Mouse (Mus musculus) E14TG2a.4 (cell line): Measurements from ENCODE around the gene Zfp148.

ENCODE experiments used
- H3K27me3 ChIP-seq: 2 replicates; pipeline ENCODE4 v1.6.1; 2014; ENCODE audit warnings: low read length, control low read depth; ENCODE audit not compliant: insufficient read depth
- H3K36me3 ChIP-seq: 2 replicates; pipeline ENCODE4 v1.6.1; 2014; ENCODE audit warnings: low read length, control low read depth; ENCODE audit not compliant: insufficient read depth
- H3K4me1 ChIP-seq: replicated peaks from 2 replicates; pipeline ENCODE4 v1.6.1; 2014; ENCODE audit warnings: low read depth, low read length, control low read depth
- H3K4me3 ChIP-seq: replicated peaks from 2 replicates; pipeline ENCODE4 v1.5.1; 2014; ENCODE audit warnings: mild to moderate bottlenecking, low read length
- H3K9me3 ChIP-seq: 2 replicates; pipeline ENCODE4 v1.6.1; 2014; ENCODE audit warnings: low read length, control low read depth
- CTCF ChIP-seq: conservative IDR thresholded peaks from 2 replicates; pipeline ENCODE4 v1.5.1; 2014; ENCODE audit warnings: low read length
- NANOG ChIP-seq: IDR thresholded peaks from 2 replicates; pipeline ENCODE4 v1.6.1; 2014; ENCODE audit warnings: borderline replicate concordance, low read length, mixed read lengths
- POU5F1 ChIP-seq: IDR thresholded peaks from 2 replicates; pipeline ENCODE4 v1.6.1; 2014; ENCODE audit warnings: low read length, borderline replicate concordance

The Zfp148 gene

GRCm38 (mm10) chr16:33459101-33459500, 78.5 kb downstream of the Zfp148 start:
- no peaks in the 10 kb centered on the region for H3K9me3 ChIP-seq
- H3K4me3 ChIP-seq = no peak overlapping the region
- peaks cover 24% of the 10 kb centered on the region for H3K4me1 ChIP-seq
- TF ChIP-seq CTCF = no peak
- no peak for TF ChIP-seq NANOG
- no peak for TF ChIP-seq POU5F1
- H3K36me3 ChIP-seq = peaks cover 65% of the 10 kb centered on the region
- H3K27me3 ChIP-seq = no peaks in the 10 kb centered on the region

DNA sequence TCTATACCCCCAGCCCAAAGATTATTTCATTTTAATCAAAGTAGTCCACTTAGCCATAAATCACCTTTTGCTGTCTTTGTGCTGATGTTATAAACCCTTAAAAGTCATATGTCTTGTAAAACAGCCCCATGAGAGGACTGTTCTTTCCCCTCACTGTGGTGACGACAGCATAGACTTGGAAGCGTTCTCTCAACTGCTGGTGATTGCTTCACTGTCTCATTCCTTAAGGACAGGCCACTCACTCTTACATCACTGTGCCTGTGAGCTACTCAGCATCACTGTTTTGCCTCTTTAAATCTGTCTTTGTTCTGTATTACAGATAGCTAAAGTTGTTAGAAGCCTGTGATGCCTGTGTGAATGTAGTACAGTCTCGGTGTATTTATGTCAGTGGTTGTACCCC, 80.8 kb downstream of the Zfp148 start:
- TF ChIP-seq CTCF (no peak), POU5F1 (no peak), NANOG (no peak)
- peaks cover 4% of the 10 kb centered on the region; the same call in 1 of the 2 replicates for H3K4me1 ChIP-seq
- H3K27me3 ChIP-seq = no peaks in the 10 kb centered on the region
- H3K4me3 ChIP-seq = no peak overlapping the region
- H3K9me3 ChIP-seq = no peaks in the 10 kb centered on the region
- H3K36me3 ChIP-seq = peaks cover 70% of the 10 kb centered on the region

- Histone ChIP-seq H3K9me3 (no peaks in the 10 kb centered on the region), H3K4me1 (peaks cover 12% of the 10 kb centered on the region), H3K27me3 (no peaks in the 10 kb centered on the region), H3K4me3 (no peak overlapping the region), H3K36me3 (peaks cover 56% of the 10 kb centered on the region)
- TF ChIP-seq NANOG = no peak
- no peak for TF ChIP-seq POU5F1
- no peak for TF ChIP-seq CTCF
Measured at GRCm38 (mm10) chr16:33464509-33465241, 84.0 kb downstream of the Zfp148 start.

DNA sequence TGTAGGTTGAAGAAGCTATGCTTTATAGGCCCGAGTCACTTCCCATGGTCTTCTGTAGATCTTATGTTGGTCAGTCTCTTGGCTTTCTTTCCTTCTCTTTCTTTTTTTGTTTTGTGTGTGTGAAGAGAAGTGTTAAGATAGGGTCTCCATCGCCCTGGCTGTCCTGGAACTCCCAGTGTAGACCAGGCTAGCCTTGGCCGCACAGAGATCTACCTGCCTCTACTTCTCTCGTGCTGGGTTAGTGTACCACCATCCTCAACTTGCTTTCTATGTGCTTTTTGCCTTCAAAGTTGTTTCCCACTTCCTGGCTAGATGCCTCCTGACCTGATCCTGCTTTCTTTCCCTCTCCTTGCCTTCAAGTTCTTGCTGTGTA, 84.6 kb downstream of the Zfp148 start:
- TF ChIP-seq POU5F1 (no peak), NANOG (no peak), CTCF (no peak)
- Histone ChIP-seq H3K27me3 (no peaks in the 10 kb centered on the region), H3K4me1 (peaks cover 12% of the 10 kb centered on the region), H3K9me3 (no peaks in the 10 kb centered on the region), H3K4me3 (no peak overlapping the region), H3K36me3 (peaks cover 50% of the 10 kb centered on the region)

DNA sequence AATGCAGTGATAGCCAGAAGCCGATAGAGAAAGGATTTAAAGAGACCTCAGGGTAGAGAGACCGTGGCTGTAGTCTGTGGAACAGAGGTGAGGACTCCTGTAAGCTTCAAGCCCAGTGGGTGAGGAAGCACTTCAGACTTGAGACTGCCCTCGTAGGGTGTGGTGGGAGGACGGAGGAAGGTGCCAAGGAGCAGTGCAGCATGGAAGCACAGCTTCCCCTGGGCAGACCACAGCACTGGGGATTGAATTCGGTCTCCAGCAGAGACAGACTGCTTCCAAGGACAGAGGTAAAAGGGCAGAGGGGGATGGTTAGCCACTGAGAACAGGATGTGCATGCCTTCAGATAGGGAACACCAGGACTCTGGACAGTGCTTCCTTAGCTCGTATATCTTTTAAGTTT, 86.8 kb downstream of the Zfp148 start:
- Histone ChIP-seq H3K9me3 (no peaks in the 10 kb centered on the region), H3K36me3 (peaks cover 46% of the 10 kb centered on the region), H3K27me3 (no peaks in the 10 kb centered on the region), H3K4me1 (peaks cover 12% of the 10 kb centered on the region), H3K4me3 (no peak overlapping the region; the same call in 1 of the 2 replicates)
- TF ChIP-seq CTCF = no peak
- TF ChIP-seq POU5F1 = no peak
- no peak for TF ChIP-seq NANOG

- Histone ChIP-seq H3K27me3 (no peaks in the 10 kb centered on the region), H3K36me3 (peaks cover 39% of the 10 kb centered on the region), H3K4me3 (no peak overlapping the region), H3K4me1 (peaks cover 12% of the 10 kb centered on the region), H3K9me3 (no peaks in the 10 kb centered on the region)
- TF ChIP-seq CTCF = no peak
- no peak for TF ChIP-seq NANOG
- TF ChIP-seq POU5F1 = no peak
Measured at GRCm38 (mm10) chr16:33469973-33470372, 89.3 kb downstream of the Zfp148 start.

DNA sequence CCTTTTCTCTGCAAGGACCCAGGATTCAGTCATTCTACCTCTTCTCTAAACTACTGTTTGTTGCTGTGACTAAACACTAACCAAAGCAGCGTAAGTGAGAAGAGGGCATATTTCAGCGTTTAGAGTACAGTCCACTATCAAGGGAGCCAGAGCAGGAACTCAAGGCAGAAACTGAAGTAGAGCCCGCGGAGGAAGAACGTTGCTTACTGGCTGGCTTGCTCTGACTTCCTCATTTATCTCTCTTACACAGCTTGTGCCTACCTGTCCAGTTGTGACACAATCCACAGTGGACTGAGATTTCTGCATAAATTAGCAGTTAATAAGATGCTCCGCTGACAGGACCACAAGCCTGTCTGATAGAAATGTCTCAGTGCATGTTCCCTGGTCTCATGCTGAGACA, 93.7 kb downstream of the Zfp148 start:
- no peaks in the 10 kb centered on the region for H3K9me3 ChIP-seq
- TF ChIP-seq POU5F1 (no peak), NANOG (no peak), CTCF (no peak)
- H3K36me3 ChIP-seq = peaks cover 53% of the 10 kb centered on the region
- no peak overlapping the region for H3K4me3 ChIP-seq
- no peaks in the 10 kb centered on the region for H3K27me3 ChIP-seq
- 0 out of 2 replicates have a peak, but pooled peaks cover 5% of the 10 kb centered on the region for H3K4me1 ChIP-seq

GRCm38 (mm10) chr16:33479926-33480325, 99.3 kb downstream of the Zfp148 start:
- peaks cover 14% of the 10 kb centered on the region for H3K4me1 ChIP-seq
- H3K27me3 ChIP-seq = no peaks in the 10 kb centered on the region
- H3K9me3 ChIP-seq = no peaks in the 10 kb centered on the region
- peaks cover 51% of the 10 kb centered on the region for H3K36me3 ChIP-seq
- no peak for TF ChIP-seq CTCF
- TF ChIP-seq POU5F1 = no peak
- TF ChIP-seq NANOG = no peak
- H3K4me3 ChIP-seq = no peak overlapping the region

DNA sequence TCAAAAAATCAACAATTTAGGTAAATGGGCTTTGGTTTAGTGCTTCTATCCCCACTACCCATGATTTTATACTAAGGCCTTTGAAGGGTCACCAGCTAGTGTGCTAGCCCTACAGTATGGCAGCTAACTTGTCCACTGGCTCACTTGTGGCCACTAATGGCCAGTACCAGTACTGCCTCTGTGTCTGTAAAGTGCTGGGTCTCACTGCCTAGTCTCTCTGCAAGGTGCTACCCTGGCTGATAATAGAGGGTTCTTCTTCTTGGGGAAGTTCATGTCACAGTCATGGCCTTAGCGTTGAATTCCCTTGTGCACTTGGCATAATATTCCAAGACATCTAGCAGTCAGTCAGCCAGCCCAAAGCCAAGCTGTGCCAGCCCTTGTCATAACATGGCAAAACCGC, 100.5 kb downstream of the Zfp148 start:
- TF ChIP-seq POU5F1 (no peak), CTCF (peak; percentile 57)
- H3K36me3 ChIP-seq = peaks cover 53% of the 10 kb centered on the region
- no peaks in the 10 kb centered on the region for H3K27me3 ChIP-seq
- H3K4me1 ChIP-seq = peaks cover 9% of the 10 kb centered on the region
- no peaks in the 10 kb centered on the region for H3K9me3 ChIP-seq
- no peak overlapping the region for H3K4me3 ChIP-seq

GRCm38 (mm10) chr16:33482309-33482708, 101.7 kb downstream of the Zfp148 start:
- Histone ChIP-seq H3K4me1 (peaks cover 9% of the 10 kb centered on the region), H3K36me3 (peaks cover 46% of the 10 kb centered on the region), H3K9me3 (no peaks in the 10 kb centered on the region), H3K4me3 (no peak overlapping the region), H3K27me3 (no peaks in the 10 kb centered on the region)
- no peak for TF ChIP-seq CTCF
- TF ChIP-seq NANOG = no peak
- no peak for TF ChIP-seq POU5F1
